Mouse (Mus musculus) gastrocnemius, adult 2 months (tissue): ENCODE data around the gene Ptch2. TPM values are rescaled to one million over a fixed set of nuclear protein-coding genes. Genes with fewer than 3 reads are reported as not detected.

Experiments used
- DNase-seq: peaks from one replicate; pipeline ENCODE4 v3.0.0; 2022
- H3K27ac ChIP-seq: fragments of 200-600 bp; 2 replicates; pipeline ENCODE4 v1.8.1; 2022; ENCODE audit warnings: mild to moderate bottlenecking
- H3K4me3 ChIP-seq: fragments of 200-600 bp; 2 replicates; pipeline ENCODE4 v1.8.1; 2022; ENCODE audit warnings: mild to moderate bottlenecking, moderate library complexity
- CTCF ChIP-seq: fragments of 200-600 bp; IDR thresholded peaks from 2 replicates; pipeline ENCODE4 v1.8.1; 2022; ENCODE audit warnings: antibody characterized with exemption, mild to moderate bottlenecking, moderate library complexity
- intact Hi-C: fragments of 180-260 bp; cut with DNase I; formaldehyde crosslinking; loops from one replicate; pipeline ENCODE4 v1.15.1; 2025
- total RNA-seq, 2 experiments: library from RNA; stranded (reverse); gene quantifications; 2 replicates each; pipeline ENCODE4 v1.2.3; 2021

Gene Ptch2
- total RNA-seq, 2 experiments from 2014 or later: 0.22 to 0.54 TPM

GRCm38 (mm10) chr4:117110249-117110648 is 14.4 kb downstream of the Ptch2 start:
- TF ChIP-seq CTCF: no peak
- intact Hi-C loops: no loop called here

DNA sequence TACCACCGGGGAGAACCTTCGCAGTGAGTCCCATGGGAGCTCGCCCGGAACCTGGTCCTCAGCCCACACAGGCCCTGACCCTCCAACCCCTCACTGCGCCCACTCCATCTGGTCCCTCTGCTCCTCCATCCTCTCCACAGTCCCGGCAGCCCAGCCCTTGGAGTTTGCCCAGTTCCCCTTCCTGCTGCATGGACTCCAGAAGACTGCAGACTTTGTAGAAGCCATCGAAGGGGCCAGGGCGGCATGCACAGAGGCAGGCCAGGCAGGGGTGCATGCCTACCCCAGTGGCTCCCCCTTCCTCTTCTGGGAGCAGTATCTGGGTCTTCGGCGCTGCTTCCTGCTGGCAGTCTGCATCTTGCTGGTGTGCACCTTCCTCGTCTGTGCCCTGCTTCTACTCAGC is 15.1 kb downstream of the Ptch2 start:
- no peak for DNase-seq
- no peak for TF ChIP-seq CTCF
- Histone ChIP-seq H3K27ac (no peak overlapping the region), H3K4me3 (no peak overlapping the region)
- intact Hi-C loops: no loop called here

More at GRCm38 (mm10) chr4:117110249-117110648, 14.4 kb downstream of the Ptch2 start:
- Histone ChIP-seq H3K4me3 (no peak overlapping the region), H3K27ac (no peak overlapping the region)
- DNase-seq: no peak

DNA sequence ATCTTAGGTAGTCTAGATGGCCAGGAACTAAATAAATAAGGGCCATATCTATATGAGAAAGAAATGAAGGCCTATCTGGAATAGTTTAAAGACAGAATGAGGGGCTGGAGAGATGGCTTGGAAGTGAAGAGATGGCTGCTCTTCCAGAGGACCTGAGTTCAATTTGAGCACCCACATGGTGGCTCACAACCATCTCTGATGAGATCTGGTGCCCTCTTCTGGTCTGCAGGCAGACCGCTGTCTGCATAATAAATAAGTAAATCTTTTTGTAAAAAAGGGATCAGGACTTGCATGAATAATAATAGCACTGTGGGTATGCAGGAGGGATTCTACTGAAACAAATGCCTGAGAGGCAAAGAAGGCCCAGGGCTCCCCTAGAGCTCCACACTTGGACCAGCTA is 17.4 kb downstream of the Ptch2 start:
- Histone ChIP-seq H3K27ac (no peak overlapping the region), H3K4me3 (no peak overlapping the region)
- intact Hi-C loops: no loop called here
- no peak for TF ChIP-seq CTCF
- no peak for DNase-seq

DNA sequence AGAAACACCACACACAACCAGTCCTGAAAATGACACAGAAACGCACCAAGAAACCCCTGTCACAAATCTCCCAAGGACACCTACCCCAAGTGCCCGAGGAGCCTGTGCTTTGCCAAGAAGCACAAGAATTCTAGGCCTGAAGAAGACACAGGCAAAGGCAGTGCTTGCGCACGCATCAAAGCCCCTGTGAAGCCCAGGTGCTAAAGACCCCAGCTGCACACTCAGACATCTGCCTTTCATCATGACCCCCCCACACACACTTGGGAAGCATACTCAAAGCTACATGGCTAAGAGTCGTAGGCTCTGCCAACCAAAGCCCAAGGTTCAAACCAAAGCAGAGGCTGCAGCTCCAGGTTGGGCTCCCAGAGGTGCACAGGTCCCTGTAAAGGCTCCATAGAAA is 19.7 kb downstream of the Ptch2 start:
- H3K27ac ChIP-seq: no peak overlapping the region
- no peak for TF ChIP-seq CTCF
- intact Hi-C loops: no loop called here
- no peak for DNase-seq
- H3K4me3 ChIP-seq: no peak overlapping the region

GRCm38 (mm10) chr4:117117931-117118330 is 22.1 kb downstream of the Ptch2 start:
- Histone ChIP-seq H3K27ac (no peak overlapping the region), H3K4me3 (no peak overlapping the region)
- no peak for DNase-seq
- TF ChIP-seq CTCF: no peak
- intact Hi-C loops: no loop called here

DNA sequence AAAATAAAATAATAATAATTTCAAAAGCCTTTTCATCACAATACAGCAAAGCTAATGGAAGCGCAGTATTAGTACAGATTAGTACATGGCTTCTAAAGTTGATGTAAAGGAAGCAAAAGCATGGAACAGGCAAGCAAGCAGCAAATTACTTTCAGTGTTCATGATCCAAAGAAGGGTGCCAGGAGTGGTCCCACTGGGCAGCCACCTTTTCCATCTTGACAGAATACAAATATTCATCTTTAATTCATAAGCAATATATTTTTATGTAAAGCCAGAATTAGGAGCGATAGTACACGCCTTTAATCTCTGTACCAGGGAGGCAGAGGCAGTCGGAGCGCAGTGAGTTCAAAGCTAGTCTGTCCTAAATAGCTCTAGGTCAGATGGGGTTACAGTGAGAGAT is 23.8 kb downstream of the Ptch2 start:
- intact Hi-C loops: loop anchor here (5.0 kb wide), 2 partner anchors 102 to 117 kb away; partner anchors contain the start of gene Eif2b3
- H3K4me3 ChIP-seq: peak overlapping the region; percentile 83
- no peak for DNase-seq
- TF ChIP-seq CTCF: no peak
- H3K27ac ChIP-seq: peak overlapping the region; percentile 92

GRCm38 (mm10) chr4:117120052-117120444 is 24.2 kb downstream of the Ptch2 start:
- intact Hi-C loops: loop anchor here (5.0 kb wide), 2 partner anchors 103 to 118 kb away; partner anchors contain the start of gene Eif2b3
- TF ChIP-seq CTCF: no peak
- peak overlapping the region; percentile 92 for H3K27ac ChIP-seq
- peak overlapping the region; percentile 83 for H3K4me3 ChIP-seq
- no peak for DNase-seq

DNA sequence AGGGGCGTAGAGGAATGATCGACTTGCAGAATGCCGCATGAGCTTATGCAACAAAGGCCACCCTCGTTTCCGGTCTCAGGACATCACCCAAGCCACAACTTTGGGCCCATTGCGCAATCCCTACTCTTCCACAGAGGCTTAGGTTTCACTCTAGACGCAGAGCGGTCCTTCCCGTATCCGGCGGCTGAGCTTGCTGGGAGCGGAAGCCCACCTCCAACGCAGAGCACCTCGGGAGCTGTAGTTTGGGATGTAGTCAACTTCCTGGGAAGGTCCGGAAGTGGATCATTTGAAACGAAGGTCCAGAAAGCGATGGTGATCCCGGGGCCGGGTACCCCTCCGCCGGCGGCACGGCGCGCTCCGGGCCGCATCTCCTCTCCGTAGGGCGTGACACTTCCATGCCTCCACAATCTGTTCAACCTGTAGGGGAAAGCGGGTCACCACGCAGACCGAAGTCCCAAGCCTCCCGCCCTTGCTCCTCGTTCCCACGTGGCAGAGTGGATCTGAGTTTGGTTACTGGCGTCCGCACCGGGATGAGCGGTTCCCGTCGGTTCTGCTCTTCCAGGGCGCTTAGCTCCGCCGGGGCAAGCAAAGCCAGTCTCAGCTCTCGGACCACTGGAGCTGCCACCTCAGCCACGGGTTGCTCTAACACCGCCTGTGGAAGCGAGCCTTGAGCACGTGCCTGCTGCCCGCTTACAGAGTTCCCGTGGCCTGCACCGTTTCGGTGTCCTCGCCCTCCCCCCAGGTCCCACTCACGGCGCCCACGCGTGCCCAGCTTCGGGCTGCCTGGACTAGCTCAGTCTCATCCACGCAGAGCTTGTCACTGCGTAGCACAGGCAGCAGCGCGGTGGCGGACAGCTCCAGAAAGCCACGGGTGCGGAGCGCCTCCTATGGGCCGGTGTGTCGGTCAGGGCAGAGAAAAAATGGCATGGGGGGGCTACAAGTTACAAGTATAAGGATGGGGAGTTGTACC is 24.9 kb downstream of the Ptch2 start:
- TF ChIP-seq CTCF: peak; percentile 88
- DNase-seq: peak; percentile 97
- Histone ChIP-seq H3K4me3 (peak overlapping the region; percentile 83), H3K27ac (peak overlapping the region; percentile 92)
- intact Hi-C loops: loop anchor here (5.0 kb wide), 2 partner anchors 103 to 118 kb away; partner anchors contain the start of gene Eif2b3

DNA sequence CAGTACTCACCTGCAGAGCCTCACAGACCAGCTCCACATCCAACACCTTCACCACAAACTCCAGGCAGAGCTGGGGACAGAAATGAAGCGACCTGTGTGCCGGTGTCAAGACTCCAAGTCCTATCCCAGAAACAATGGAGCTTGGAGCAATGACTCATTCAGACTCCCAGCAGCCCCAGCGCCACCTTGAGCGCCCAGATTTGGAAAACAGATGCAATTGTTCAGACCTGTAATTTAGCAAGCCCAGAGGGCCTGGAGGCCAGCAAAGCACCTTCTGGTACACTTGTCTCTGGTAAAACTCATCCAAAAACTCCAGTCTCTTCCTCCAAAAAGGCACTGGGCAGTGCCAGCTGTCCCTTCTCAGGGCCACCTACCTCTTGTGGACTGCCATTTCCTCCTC is 26.3 kb downstream of the Ptch2 start:
- intact Hi-C loops: loop anchor here (5.0 kb wide), 2 partner anchors 105 to 120 kb away; partner anchors contain the start of gene Eif2b3
- no peak for DNase-seq
- TF ChIP-seq CTCF: no peak
- peak overlapping the region; percentile 83 for H3K4me3 ChIP-seq
- peak overlapping the region; percentile 92 for H3K27ac ChIP-seq

GRCm38 (mm10) chr4:117123546-117124217 is 27.8 kb downstream of the Ptch2 start:
- TF ChIP-seq CTCF: no peak
- peak overlapping the region; percentile 92 for H3K27ac ChIP-seq
- intact Hi-C loops: loop anchor here (5.0 kb wide), 2 partner anchors 106 to 121 kb away; partner anchors contain the start of gene Eif2b3

DNA sequence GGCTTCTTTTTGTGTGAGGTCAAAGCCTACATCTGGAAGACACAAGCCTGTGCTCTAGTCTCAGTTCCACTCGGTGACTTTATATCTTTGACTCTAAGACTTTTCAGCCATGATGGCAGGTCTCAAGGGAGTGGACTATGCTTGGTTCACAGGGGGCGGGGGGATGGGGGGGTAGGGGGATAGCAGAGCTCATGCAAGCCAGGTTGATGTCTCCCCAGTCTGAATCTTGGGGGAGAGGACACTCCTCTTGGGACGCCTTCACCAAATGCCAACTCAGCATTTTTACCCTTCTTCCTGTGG is 28.3 kb downstream of the Ptch2 start:
- no peak overlapping the region for H3K4me3 ChIP-seq
- DNase-seq: no peak
- no peak for TF ChIP-seq CTCF
- intact Hi-C loops: loop anchor here (5.0 kb wide), 2 partner anchors 107 to 122 kb away; partner anchors contain the start of gene Eif2b3
- H3K27ac ChIP-seq: peak overlapping the region; percentile 92

More at GRCm38 (mm10) chr4:117123546-117124217, 27.8 kb downstream of the Ptch2 start:
- no peak for DNase-seq
- H3K4me3 ChIP-seq: no peak overlapping the region

GRCm38 (mm10) chr4:117124518-117125347 is 28.9 kb downstream of the Ptch2 start:
- peak overlapping the region; percentile 54 for H3K4me3 ChIP-seq
- peak overlapping the region; percentile 92 for H3K27ac ChIP-seq
- TF ChIP-seq CTCF: no peak
- DNase-seq: peak; percentile 57
- intact Hi-C loops: loop anchor here (5.0 kb wide), 2 partner anchors 107 to 122 kb away; partner anchors contain the start of gene Eif2b3
